Mouse (Mus musculus) megakaryocyte, embryonic 14.5 days (primary cell): Measurements from ENCODE around the gene Eya2. TPM values are rescaled to one million over a fixed set of nuclear protein-coding genes. Genes with fewer than 3 reads are reported as not detected.

Source experiments
- H3K27me3 ChIP-seq: replicated peaks from 2 replicates; pipeline ENCODE3; 2012; ENCODE audit warnings: inconsistent platforms
- H3K36me3 ChIP-seq: replicated peaks from 2 replicates; pipeline ENCODE3; 2012; ENCODE audit warnings: low read length, inconsistent platforms, mixed read lengths
- H3K4me1 ChIP-seq: 2 replicates; pipeline ENCODE4 v1.6.1; 2012; ENCODE audit warnings: inconsistent platforms
- H3K4me3 ChIP-seq: replicated peaks from 2 replicates; pipeline ENCODE3; 2012; ENCODE audit warnings: moderate library complexity, mild to moderate bottlenecking, inconsistent platforms
- H3K9me3 ChIP-seq: 2 replicates; pipeline ENCODE4 v1.6.1; 2012; ENCODE audit warnings: inconsistent platforms
- FLI1 ChIP-seq: IDR thresholded peaks from 2 replicates; pipeline ENCODE4 v1.6.1; 2012; ENCODE audit warnings: low read length, inconsistent platforms, mixed read lengths
- GATA1 ChIP-seq: IDR thresholded peaks from 3 replicates; pipeline ENCODE4 v1.6.1; 2012; ENCODE audit warnings: mixed read lengths, low read length, inconsistent platforms, borderline replicate concordance
- polyA plus RNA-seq: library from polyadenylated mRNA; stranded (reverse); fragments of >175 nt; gene quantifications from 2 replicates; pipeline ENCODE4 v1.2.3, GENCODE M21; 2012; ENCODE audit warnings: low replicate concordance; ENCODE audit not compliant: insufficient read depth

Eya2 gene
- polyA plus RNA-seq, 1 experiment: 16.3 TPM

GRCm38 (mm10) chr2:165732552-165733238 lies 137.9 kb downstream of the Eya2 start:
- Histone ChIP-seq H3K4me3 (no peak overlapping the region), H3K9me3 (no peaks in the 10 kb centered on the region), H3K27me3 (peaks cover 29% of the 10 kb centered on the region), H3K36me3 (peaks cover 2% of the 10 kb centered on the region), H3K4me1 (peaks cover 5% of the 10 kb centered on the region; the same call in 1 of the 2 replicates)
- TF ChIP-seq FLI1: no peak
- TF ChIP-seq GATA1: no peak

- no peaks in the 10 kb centered on the region for H3K9me3 ChIP-seq
- H3K4me3 ChIP-seq: no peak overlapping the region
- peaks cover 26% of the 10 kb centered on the region for H3K27me3 ChIP-seq
- TF ChIP-seq GATA1: no peak
- TF ChIP-seq FLI1: no peak
- H3K36me3 ChIP-seq: peaks cover 2% of the 10 kb centered on the region
- peaks cover 5% of the 10 kb centered on the region; the same call in 1 of the 2 replicates for H3K4me1 ChIP-seq
These were observed 138.9 kb downstream of the Eya2 start for GRCm38 (mm10) chr2:165733701-165734100.

GRCm38 (mm10) chr2:165736297-165736696 lies 141.5 kb downstream of the Eya2 start:
- Histone ChIP-seq H3K36me3 (peaks cover 2% of the 10 kb centered on the region), H3K9me3 (no peaks in the 10 kb centered on the region), H3K4me3 (no peak overlapping the region), H3K4me1 (peaks cover 17% of the 10 kb centered on the region), H3K27me3 (peaks cover 22% of the 10 kb centered on the region)
- TF ChIP-seq FLI1 (no peak), GATA1 (no peak)

- H3K36me3 ChIP-seq: no peaks in the 10 kb centered on the region
- H3K4me3 ChIP-seq: no peak overlapping the region
- no peaks in the 10 kb centered on the region for H3K9me3 ChIP-seq
- peaks cover 5% of the 10 kb centered on the region for H3K27me3 ChIP-seq
- TF ChIP-seq FLI1 (no peak), GATA1 (no peak)
- H3K4me1 ChIP-seq: peaks cover 24% of the 10 kb centered on the region
These were observed 145.5 kb downstream of the Eya2 start for GRCm38 (mm10) chr2:165740381-165740780.

GRCm38 (mm10) chr2:165740982-165741381 lies 146.2 kb downstream of the Eya2 start:
- no peak overlapping the region for H3K4me3 ChIP-seq
- peaks cover 24% of the 10 kb centered on the region for H3K4me1 ChIP-seq
- no peaks in the 10 kb centered on the region for H3K9me3 ChIP-seq
- peaks cover 7% of the 10 kb centered on the region for H3K27me3 ChIP-seq
- TF ChIP-seq FLI1 (no peak), GATA1 (no peak)
- H3K36me3 ChIP-seq: no peaks in the 10 kb centered on the region

- H3K36me3 ChIP-seq: no peaks in the 10 kb centered on the region
- no peak for TF ChIP-seq FLI1
- TF ChIP-seq GATA1: no peak
- peaks cover 25% of the 10 kb centered on the region for H3K4me1 ChIP-seq
- no peak overlapping the region for H3K4me3 ChIP-seq
- peaks cover 4% of the 10 kb centered on the region for H3K27me3 ChIP-seq
- no peaks in the 10 kb centered on the region for H3K9me3 ChIP-seq
These were observed 146.8 kb downstream of the Eya2 start for GRCm38 (mm10) chr2:165741526-165742050.

GRCm38 (mm10) chr2:165742210-165742786 lies 147.5 kb downstream of the Eya2 start:
- H3K4me3 ChIP-seq: no peak overlapping the region
- H3K27me3 ChIP-seq: peaks cover 3% of the 10 kb centered on the region
- no peaks in the 10 kb centered on the region for H3K9me3 ChIP-seq
- H3K36me3 ChIP-seq: no peaks in the 10 kb centered on the region
- H3K4me1 ChIP-seq: peaks cover 29% of the 10 kb centered on the region
- TF ChIP-seq FLI1 (no peak), GATA1 (no peak)

GRCm38 (mm10) chr2:165745306-165746098 lies 150.7 kb downstream of the Eya2 start:
- Histone ChIP-seq H3K4me3 (no peak overlapping the region), H3K9me3 (no peaks in the 10 kb centered on the region), H3K36me3 (no peaks in the 10 kb centered on the region), H3K27me3 (peaks cover 3% of the 10 kb centered on the region), H3K4me1 (peaks cover 35% of the 10 kb centered on the region)
- TF ChIP-seq GATA1 (no peak), FLI1 (no peak)

GRCm38 (mm10) chr2:165747975-165748374 lies 153.1 kb downstream of the Eya2 start:
- no peaks in the 10 kb centered on the region for H3K36me3 ChIP-seq
- H3K4me3 ChIP-seq: no peak overlapping the region
- peaks cover 60% of the 10 kb centered on the region for H3K4me1 ChIP-seq
- TF ChIP-seq FLI1 (no peak), GATA1 (no peak)
- no peaks in the 10 kb centered on the region for H3K9me3 ChIP-seq
- H3K27me3 ChIP-seq: peaks cover 3% of the 10 kb centered on the region
